In genomic region chr1:168336238-168336818, GRCm38 (mm10) we compare ENCODE assay signal across 30 mouse cellular contexts.
A peak's percentile ranks its signal among the peaks of the same experiment; 100 is the strongest.
DNase-seq lines count a peak whose midpoint lies in the region; ATAC-seq lines count a peak whose summit lies in the region.
"Had no signal": no experiment of that assay in that cellular context is flagged by ENCODE, and none has a peak within 500 bp of the region (broad histone marks: within the 10 kb centered on the region; RNA-seq: fewer than 3 reads in every experiment).

No protein-coding gene starts in this region.

- 85% methylated on average over 7 of the region's 7 CpGs for WGBS in limb, embryonic 15.5 days
- 91% methylated on average over 7 of the region's 7 CpGs for whole genome bisulfite sequencing in limb, embryonic 10.5 days
- WGBS in midbrain, embryonic 15.5 days, result 88% methylated on average over 7 of the region's 7 CpGs
- 90% methylated on average over 7 of the region's 7 CpGs for WGBS in midbrain, embryonic 16.5 days
- WGBS in stomach, embryonic 14.5 days, result 86% methylated on average over 7 of the region's 7 CpGs

- no peaks in the 10 kb centered on the region for H3K36me3 ChIP-seq in limb, embryonic 15.5 days
- H3K36me3 ChIP-seq in limb, embryonic 10.5 days, result peaks cover 62% of the 10 kb centered on the region
- 0 out of 2 replicates have a peak, but pooled peaks cover 3% of the 10 kb centered on the region for H3K36me3 ChIP-seq in midbrain, embryonic 15.5 days (replicated peaks)
- H3K36me3 ChIP-seq in midbrain, embryonic 16.5 days (ENCODE audit: control insufficient read depth, insufficient read depth, low read length), result no peaks in the 10 kb centered on the region; the same call in 1 of the 2 replicates
- no peaks in the 10 kb centered on the region; the same call in 1 of the 2 replicates for H3K36me3 ChIP-seq in stomach, embryonic 14.5 days (ENCODE audit: control insufficient read depth, insufficient read depth, low read length)

- no peaks in the 10 kb centered on the region for H3K9me3 ChIP-seq in limb, embryonic 15.5 days
- no peaks in the 10 kb centered on the region for H3K9me3 ChIP-seq in limb, embryonic 10.5 days (replicated peaks)
- H3K9me3 ChIP-seq in midbrain, embryonic 15.5 days, result no peaks in the 10 kb centered on the region
- H3K9me3 ChIP-seq in midbrain, embryonic 16.5 days (replicated peaks; ENCODE audit: control insufficient read depth, low read length, poor library complexity, severe bottlenecking), result no peaks in the 10 kb centered on the region
- no peaks in the 10 kb centered on the region for H3K9me3 ChIP-seq in stomach, embryonic 14.5 days (ENCODE audit: control insufficient read depth, low read depth, low read length)
- H3K9me3 ChIP-seq: embryonic facial prominence, embryonic 12.5 days; forebrain, embryonic 13.5 days; heart, embryonic 13.5 days; neural tube, embryonic 13.5 days had no signal

- no peak overlapping the region for H3K9ac ChIP-seq in limb, embryonic 15.5 days
- no peak overlapping the region for H3K9ac ChIP-seq in midbrain, embryonic 15.5 days
- H3K9ac ChIP-seq in midbrain, embryonic 16.5 days (ENCODE audit: low read depth, low read length), result no peak overlapping the region
- H3K9ac ChIP-seq in stomach, embryonic 14.5 days (replicated peaks; ENCODE audit: low read depth, low read length), result no peak overlapping the region
- H3K9ac ChIP-seq: embryonic facial prominence, embryonic 12.5 days; forebrain, embryonic 13.5 days; heart, embryonic 13.5 days; hindbrain, embryonic 14.5 days; neural tube, embryonic 13.5 days had no signal

- H3K27me3 ChIP-seq in limb, embryonic 15.5 days, result no peaks in the 10 kb centered on the region
- no peaks in the 10 kb centered on the region for H3K27me3 ChIP-seq in limb, embryonic 10.5 days (ENCODE audit: low read depth, poor library complexity, severe bottlenecking)
- H3K27me3 ChIP-seq in midbrain, embryonic 15.5 days (replicated peaks), result no peaks in the 10 kb centered on the region
- no peaks in the 10 kb centered on the region for H3K27me3 ChIP-seq in midbrain, embryonic 16.5 days (ENCODE audit: control insufficient read depth, insufficient read depth, low read depth, low read length)
- no peaks in the 10 kb centered on the region for H3K27me3 ChIP-seq in stomach, embryonic 14.5 days (ENCODE audit: control insufficient read depth, insufficient read depth, low read length)
- H3K27me3 ChIP-seq: embryonic facial prominence, embryonic 12.5 days; forebrain, embryonic 13.5 days; heart, embryonic 13.5 days; neural tube, embryonic 13.5 days had no signal

- ATAC-seq in limb, embryonic 15.5 days (ENCODE audit: insufficient number of reproducible peaks, low FRiP score, low TSS enrichment, low read depth), result no peak
- no peak for ATAC-seq in midbrain, embryonic 15.5 days (replicated peaks)
- ATAC-seq in midbrain, embryonic 16.5 days, result no peak
- ATAC-seq in stomach, embryonic 14.5 days (ENCODE audit: insufficient number of reproducible peaks, insufficient read depth, low FRiP score, low read depth), result no peak
- ATAC-seq: activated CD4-positive, CD25-positive, alpha-beta regulatory T cell, adult 4 months; forebrain, embryonic 13.5 days; intestine, postnatal 0 days had no signal

- H3K4me3 ChIP-seq in limb, embryonic 15.5 days, result no peak overlapping the region
- no peak overlapping the region for H3K4me3 ChIP-seq in limb, embryonic 10.5 days
- no peak overlapping the region for H3K4me3 ChIP-seq in midbrain, embryonic 15.5 days
- H3K4me3 ChIP-seq in midbrain, embryonic 16.5 days (ENCODE audit: low read depth, low read length), result no peak overlapping the region
- no peak overlapping the region for H3K4me3 ChIP-seq in stomach, embryonic 14.5 days (ENCODE audit: low read depth, low read length)
- H3K4me3 ChIP-seq: embryonic facial prominence, embryonic 12.5 days; erythroblast, embryonic 14.5 days; forebrain, embryonic 13.5 days; gastrocnemius, adult 2 months; heart, embryonic 13.5 days; neural tube, embryonic 13.5 days had no signal

- peaks cover 9% of the 10 kb centered on the region; the same call in 1 of the 2 replicates for H3K4me1 ChIP-seq in limb, embryonic 15.5 days
- H3K4me1 ChIP-seq in limb, embryonic 10.5 days, result peaks cover 2% of the 10 kb centered on the region
- peaks cover 19% of the 10 kb centered on the region for H3K4me1 ChIP-seq in midbrain, embryonic 15.5 days
- peaks cover 11% of the 10 kb centered on the region for H3K4me1 ChIP-seq in midbrain, embryonic 16.5 days (ENCODE audit: control insufficient read depth, insufficient read depth, low read length)
- H3K4me1 ChIP-seq in stomach, embryonic 14.5 days (ENCODE audit: control insufficient read depth, insufficient read depth, low read length), result peaks cover 16% of the 10 kb centered on the region; the same call in 1 of the 2 replicates

- peak overlapping the region; percentile 76 for H3K27ac ChIP-seq in limb, embryonic 15.5 days
- no peak overlapping the region for H3K27ac ChIP-seq in limb, embryonic 10.5 days
- H3K27ac ChIP-seq in midbrain, embryonic 15.5 days, result 0 out of 2 replicates have a peak overlapping the region, but pooled peaks have one; percentile 29
- H3K27ac ChIP-seq in midbrain, embryonic 16.5 days (ENCODE audit: low read length), result no peak overlapping the region
- peak overlapping the region; percentile 83; the same call in 1 of the 2 replicates for H3K27ac ChIP-seq in stomach, embryonic 14.5 days (ENCODE audit: low read length)
- H3K27ac ChIP-seq: forebrain, embryonic 13.5 days; gastrocnemius, adult 2 months; heart, embryonic 13.5 days; hindbrain, embryonic 14.5 days; neural tube, embryonic 13.5 days had no signal

- no peak for DNase-seq in limb, embryonic 10.5 days (ENCODE audit: low spot score)
- DNase-seq in layer of hippocampus, adult 9-11 months, result no peak
- no peak for DNase-seq in cerebellum, postnatal 10 days
- DNase-seq: adrenal gland, adult 2 months; adrenal gland, postnatal 36 days; B cell, adult 2 months; cerebellum, adult 8-10 months; cerebellum, postnatal 36 days; gastrocnemius, adult 2 months; heart, postnatal 10 days; kidney, adult 9 months; kidney, postnatal 10 days; left cerebral cortex, postnatal 4 days; liver; lung, postnatal 36 days; thymus, adult 18-20 months; thymus, postnatal 25 days had no signal

- H3K4me2 ChIP-seq in limb, embryonic 15.5 days, result no peak overlapping the region
- no peak overlapping the region for H3K4me2 ChIP-seq in midbrain, embryonic 15.5 days
- no peak overlapping the region for H3K4me2 ChIP-seq in midbrain, embryonic 16.5 days (ENCODE audit: low read length)
- no peak overlapping the region for H3K4me2 ChIP-seq in stomach, embryonic 14.5 days (replicated peaks; ENCODE audit: low read depth, low read length)
- H3K4me2 ChIP-seq: embryonic facial prominence, embryonic 12.5 days; forebrain, embryonic 13.5 days; heart, embryonic 13.5 days; hindbrain, embryonic 14.5 days; midbrain, embryonic 11.5 days; neural tube, embryonic 13.5 days had no signal

Comparison
In these comparisons a context has a peak if more than half of its experiments do, and no peak if none do; other contexts are left out.
1. H3K27ac ChIP-seq: peak in limb, embryonic 15.5 days (single experiment), midbrain, embryonic 15.5 days (single experiment) and stomach, embryonic 14.5 days (single experiment); none in limb, embryonic 10.5 days (single experiment) and midbrain, embryonic 16.5 days (single experiment).